Mouse (Mus musculus) liver, embryonic 16.5 days (tissue): Measurements from ENCODE around the gene Gm30083. TPM values are rescaled to one million over a fixed set of nuclear protein-coding genes. Genes with fewer than 3 reads are reported as not detected.

Source experiments
- ATAC-seq: fragments of 200-750 bp; cut with Nextera tagmentation; 2 replicates; pipeline ENCODE4 v1.8.0; 2017; ENCODE audit warnings: low read depth, mild to moderate bottlenecking, moderate number of reproducible peaks, moderate library complexity
- H3K27ac ChIP-seq: fragments of 300-500 bp; sonication (generic); 2 replicates; pipeline ENCODE4 v1.5.1; 2014; ENCODE audit warnings: mild to moderate bottlenecking, low read length
- H3K27me3 ChIP-seq: fragments of 300-500 bp; sonication (generic); 2 replicates; pipeline ENCODE4 v1.6.1; 2014; ENCODE audit warnings: low read depth, low read length, mixed read lengths; ENCODE audit not compliant: control insufficient read depth, insufficient read depth
- H3K36me3 ChIP-seq: fragments of 300-500 bp; sonication (generic); 2 replicates; pipeline ENCODE4 v1.6.1; 2014; ENCODE audit warnings: mild to moderate bottlenecking; ENCODE audit not compliant: control insufficient read depth, insufficient read depth
- H3K4me1 ChIP-seq: fragments of 300-500 bp; sonication (generic); 2 replicates; pipeline ENCODE4 v1.6.1; 2014; ENCODE audit warnings: low read depth, low read length, mixed read lengths; ENCODE audit not compliant: control insufficient read depth
- H3K4me2 ChIP-seq: fragments of 300-500 bp; sonication (generic); 2 replicates; pipeline ENCODE4 v1.6.1; 2014; ENCODE audit warnings: low read depth, low read length, mixed read lengths
- H3K4me3 ChIP-seq: fragments of 300-500 bp; sonication (generic); 2 replicates; pipeline ENCODE4 v1.5.1; 2014; ENCODE audit warnings: low read depth, mild to moderate bottlenecking, low read length
- H3K9ac ChIP-seq: fragments of 300-500 bp; sonication (generic); 2 replicates; pipeline ENCODE4 v1.6.1; 2014; ENCODE audit warnings: low read depth, low read length
- H3K9me3 ChIP-seq: fragments of 300-500 bp; sonication (generic); replicated peaks from 2 replicates; pipeline ENCODE4 v1.6.1; 2016; ENCODE audit warnings: low read length; ENCODE audit not compliant: control insufficient read depth
- WGBS: fragments of 180-500 bp; shearing (Covaris S2); extraction: QIAGEN DNeasy Blood & Tissue Kit; methylation state at CpG from one replicate; pipeline ENCODE4 v1.1.7; 2014; ENCODE audit not compliant: insufficient replicate concordance; 5-methylcytosine and 5-hydroxymethylcytosine counted together
- polyA plus RNA-seq: library from polyadenylated mRNA; unstranded; fragments of >200 nt; fragmentation: Nextera tagmentation; extraction: Ambion mirVana; gene quantifications from 2 replicates; pipeline ENCODE4 v1.2.1, GENCODE M21; 2015

The Gm30083 gene
- not detected in 2 replicates for polyA plus RNA-seq

- Histone ChIP-seq H3K4me3 (no peak within 1 kb of the TSS), H3K9me3 (no peaks in the 10 kb centered on the region), H3K4me1 (no peaks in the 10 kb centered on the region), H3K27me3 (no peaks in the 10 kb centered on the region), H3K9ac (no peak within 1 kb of the TSS), H3K36me3 (no peaks in the 10 kb centered on the region), H3K4me2 (no peak within 1 kb of the TSS), H3K27ac (no peak within 1 kb of the TSS)
- no peak for ATAC-seq
- WGBS = 40% methylated on average over 3 of the region's 3 CpGs
These were observed at the start of gene Gm30083 for GRCm38 (mm10) chr14:34015063-34015462. TSS of gene Gm30083 (minus strand) at chr14:34015182.

GRCm38 (mm10) chr14:34052516-34052915, 37.5 kb upstream of the Gm30083 start, which contains the start of gene Antxrl:
TSS of gene Antxrl (plus strand) at chr14:34052707.
- 71% methylated on average over 6 of the region's 6 CpGs for WGBS
- no peak within 1 kb of the TSS for H3K27ac ChIP-seq
- no peak for ATAC-seq

GRCm38 (mm10) chr14:34050101-34050779, 35.3 kb upstream of the Gm30083 start:
- no peak overlapping the region for H3K9ac ChIP-seq
- H3K27me3 ChIP-seq = no peaks in the 10 kb centered on the region
- WGBS = 49% methylated on average over 5 of the region's 5 CpGs
- H3K4me1 ChIP-seq = no peaks in the 10 kb centered on the region
- no peaks in the 10 kb centered on the region for H3K9me3 ChIP-seq
- no peak overlapping the region for H3K4me2 ChIP-seq
- ATAC-seq = no peak
- H3K27ac ChIP-seq = no peak overlapping the region
- no peaks in the 10 kb centered on the region for H3K36me3 ChIP-seq
- H3K4me3 ChIP-seq = no peak overlapping the region

More at GRCm38 (mm10) chr14:34052516-34052915, 37.5 kb upstream of the Gm30083 start, which contains the start of gene Antxrl:
- Histone ChIP-seq H3K4me2 (no peak within 1 kb of the TSS), H3K36me3 (no peaks in the 10 kb centered on the region), H3K9me3 (no peaks in the 10 kb centered on the region), H3K27me3 (no peaks in the 10 kb centered on the region), H3K4me3 (no peak within 1 kb of the TSS), H3K4me1 (no peaks in the 10 kb centered on the region), H3K9ac (no peak within 1 kb of the TSS)

- WGBS = 44% methylated on average over 3 of the region's 3 CpGs
- Histone ChIP-seq H3K4me1 (no peaks in the 10 kb centered on the region), H3K9ac (no peak overlapping the region), H3K4me2 (no peak overlapping the region), H3K27ac (no peak overlapping the region), H3K4me3 (no peak overlapping the region), H3K36me3 (no peaks in the 10 kb centered on the region), H3K9me3 (no peaks in the 10 kb centered on the region), H3K27me3 (no peaks in the 10 kb centered on the region)
- ATAC-seq = no peak
These were observed 28.4 kb upstream of the Gm30083 start for GRCm38 (mm10) chr14:34043341-34043740.

GRCm38 (mm10) chr14:34041241-34041640, 26.3 kb upstream of the Gm30083 start:
- no peak overlapping the region for H3K9ac ChIP-seq
- H3K4me1 ChIP-seq = no peaks in the 10 kb centered on the region
- ATAC-seq = no peak
- H3K36me3 ChIP-seq = no peaks in the 10 kb centered on the region
- WGBS = 42% methylated on average over 4 of the region's 4 CpGs
- no peaks in the 10 kb centered on the region for H3K9me3 ChIP-seq
- no peak overlapping the region for H3K4me2 ChIP-seq
- H3K27me3 ChIP-seq = no peaks in the 10 kb centered on the region
- no peak overlapping the region for H3K4me3 ChIP-seq
- H3K27ac ChIP-seq = no peak overlapping the region

GRCm38 (mm10) chr14:34033841-34034610, 19.0 kb upstream of the Gm30083 start:
- Histone ChIP-seq H3K36me3 (no peaks in the 10 kb centered on the region), H3K27me3 (no peaks in the 10 kb centered on the region), H3K4me1 (no peaks in the 10 kb centered on the region), H3K4me3 (no peak overlapping the region), H3K27ac (no peak overlapping the region), H3K9ac (no peak overlapping the region), H3K9me3 (no peaks in the 10 kb centered on the region), H3K4me2 (no peak overlapping the region)
- ATAC-seq = no peak
- WGBS = 70% methylated on average over 8 of the region's 8 CpGs

- H3K27me3 ChIP-seq = no peaks in the 10 kb centered on the region
- H3K9me3 ChIP-seq = no peaks in the 10 kb centered on the region
- H3K4me3 ChIP-seq = no peak overlapping the region
- no peak overlapping the region for H3K27ac ChIP-seq
- H3K9ac ChIP-seq = no peak overlapping the region
- no peak for ATAC-seq
- WGBS = 35% methylated on average over 2 of the region's 2 CpGs
- H3K4me2 ChIP-seq = no peak overlapping the region
- no peaks in the 10 kb centered on the region for H3K4me1 ChIP-seq
- no peaks in the 10 kb centered on the region for H3K36me3 ChIP-seq
These were observed 11.7 kb upstream of the Gm30083 start for GRCm38 (mm10) chr14:34026710-34027109.

- Histone ChIP-seq H3K4me1 (no peaks in the 10 kb centered on the region), H3K4me3 (no peak overlapping the region), H3K9me3 (no peaks in the 10 kb centered on the region), H3K27ac (no peak overlapping the region), H3K36me3 (no peaks in the 10 kb centered on the region), H3K27me3 (no peaks in the 10 kb centered on the region), H3K9ac (no peak overlapping the region), H3K4me2 (no peak overlapping the region)
- WGBS = 54% methylated on average over 2 of the region's 2 CpGs
- ATAC-seq = no peak
These were observed 2.0 kb upstream of the Gm30083 start for GRCm38 (mm10) chr14:34016938-34017337.

- Histone ChIP-seq H3K9ac (no peak within 1 kb of the TSS), H3K36me3 (no peaks in the 10 kb centered on the region), H3K27ac (no peak within 1 kb of the TSS), H3K4me3 (no peak within 1 kb of the TSS), H3K9me3 (no peaks in the 10 kb centered on the region), H3K27me3 (no peaks in the 10 kb centered on the region), H3K4me2 (no peak within 1 kb of the TSS), H3K4me1 (no peaks in the 10 kb centered on the region)
- no peak for ATAC-seq
- WGBS = 61% methylated on average over 4 of the region's 4 CpGs
These were observed 1.4 kb upstream of the Gm30083 start, which contains the start of gene Gm5460 for GRCm38 (mm10) chr14:34016381-34016780. TSS of gene Gm5460 (plus strand) at chr14:34016758.
